Mouse (Mus musculus): ENCODE data around the gene Cdc25b. TPM values are rescaled to one million over a fixed set of nuclear protein-coding genes. Genes with fewer than 3 reads are reported as not detected.

Cdc25b gene
- total RNA-seq, 1 experiment = 9.7 TPM

DNA sequence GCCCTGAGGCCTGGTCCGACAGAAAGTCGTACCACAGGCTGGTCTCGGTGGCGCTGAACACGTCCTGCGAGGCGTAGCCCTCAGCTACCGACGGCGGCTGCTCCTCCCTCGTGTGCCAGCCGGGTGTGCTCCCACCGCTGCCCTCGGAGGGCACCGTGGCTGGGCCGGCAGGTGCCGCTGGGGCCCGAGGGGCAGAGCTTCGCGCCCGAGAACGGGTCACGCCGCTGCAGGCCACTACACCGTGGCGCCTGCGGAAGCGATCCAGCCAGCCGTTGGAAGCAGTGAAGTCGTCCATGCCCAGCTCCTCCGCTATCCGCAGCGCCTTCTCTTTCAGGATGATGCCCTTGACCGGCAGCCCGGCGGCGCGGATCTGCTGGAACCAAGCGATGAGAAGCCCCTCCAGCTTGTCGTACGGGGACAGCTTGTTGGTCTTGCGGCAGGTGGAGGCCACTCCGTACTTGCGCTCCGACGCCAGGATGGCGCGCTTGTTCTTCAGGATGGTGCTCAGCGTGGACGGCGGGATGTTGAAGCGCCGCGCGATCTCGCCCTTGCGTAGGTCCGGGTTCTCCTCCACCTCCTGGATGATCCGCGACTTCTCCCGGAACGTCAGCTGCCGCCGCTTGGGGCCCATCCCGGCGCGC is 7.4 kb upstream of the Cdc25b start:
- Histone ChIP-seq H3K9me3 (ENCODE audit: control insufficient read depth, insufficient read depth, low read depth, low read length) (no peaks in the 10 kb centered on the region), H3K4me3 (ENCODE audit: insufficient read depth in 1 of 2, low read depth in 1 of 2, low read length in 2 of 2, poor library complexity in 1 of 2, severe bottlenecking in 1 of 2) (peak overlapping the region; percentile 75 to 92), H3K27ac (ENCODE audit: insufficient read depth, low read depth, low read length, poor library complexity, severe bottlenecking) (no peak overlapping the region), H3K9ac (ENCODE audit: insufficient read depth, low read depth, low read length, poor library complexity, severe bottlenecking) (peak overlapping the region; percentile 85), H3K36me3 (ENCODE audit: control insufficient read depth, insufficient read depth, low read length, poor library complexity, severe bottlenecking) (no peaks in the 10 kb centered on the region; the same call in 1 of the 2 replicates), H3K4me1 (ENCODE audit: control insufficient read depth in 2 of 2, insufficient read depth in 2 of 2, low read length in 2 of 2, poor library complexity in 1 of 2) (peaks cover 4 to 23% of the 10 kb centered on the region in 2 experiments)
- in situ Hi-C loops (cut with MboI; ENCODE audit: low sequenced_read_pairs in 2 of 2, unreplicated experiment in 2 of 2) = no loop called here
- DNase-seq (ENCODE audit: low read depth, low spot score) = no peak
- no peak for TF ChIP-seq CHD2 (IDR thresholded peaks at IDR 0.05; ENCODE audit: low read depth, low read length)
- no peak for TF ChIP-seq MAFK (IDR thresholded peaks at IDR 0.05; ENCODE audit: insufficient read depth, low read depth, low read length)
- TF ChIP-seq ZNF384 (IDR thresholded peaks at IDR 0.05; ENCODE audit: low read depth, low read length) = no peak
- TF ChIP-seq ZC3H11A (IDR thresholded peaks at IDR 0.05; ENCODE audit: borderline replicate concordance, low read depth, low read length) = no peak
- no peak for TF ChIP-seq HCFC1 (IDR thresholded peaks at IDR 0.05; ENCODE audit: borderline replicate concordance, insufficient read depth, low read length)

DNA sequence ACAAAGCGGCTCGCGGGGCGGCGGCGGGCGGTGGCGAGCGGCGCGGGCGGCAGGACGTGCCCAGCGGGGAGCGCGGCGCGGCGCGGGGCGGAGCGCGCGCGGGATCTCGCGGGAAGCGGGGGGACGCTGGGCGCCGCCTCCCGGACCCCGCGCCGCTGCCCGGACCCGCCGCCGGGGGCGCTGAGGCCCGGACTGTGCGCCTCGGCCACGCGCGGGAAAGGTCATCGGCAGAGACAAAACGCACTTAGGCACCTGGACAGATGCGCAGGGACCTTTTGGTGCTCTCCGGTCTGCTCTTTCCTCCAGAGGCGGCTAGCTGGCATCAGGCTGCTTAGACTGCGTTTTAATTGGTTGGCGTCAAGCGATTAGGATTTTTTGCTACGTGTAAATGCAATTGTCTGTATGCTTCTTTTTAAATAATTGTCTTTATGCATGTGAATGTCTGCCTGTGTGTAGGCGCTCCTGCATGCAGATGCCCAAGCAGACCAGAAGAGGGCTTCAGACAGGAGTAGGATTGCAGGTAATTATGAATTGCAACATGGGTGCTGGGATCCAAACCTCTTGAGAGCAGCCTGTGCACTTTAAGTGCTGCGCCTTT is 6.7 kb upstream of the Cdc25b start, which contains the start of gene Cenpb:
TSS of gene Cenpb (minus strand) at position 78 of the 598 bp plus-strand sequence.
- peak; percentile 25; the same call in 1 of the 2 replicates for TF ChIP-seq HCFC1 (IDR thresholded peaks at IDR 0.05; ENCODE audit: borderline replicate concordance, insufficient read depth, low read length)
- TF ChIP-seq ZNF384 (IDR thresholded peaks at IDR 0.05; ENCODE audit: low read depth, low read length) = no peak
- Histone ChIP-seq H3K9me3 (ENCODE audit: control insufficient read depth, insufficient read depth, low read depth, low read length) (no peaks in the 10 kb centered on the region), H3K27ac (ENCODE audit: insufficient read depth, low read depth, low read length, poor library complexity, severe bottlenecking) (0 out of 2 replicates have a peak within 1 kb of the TSS, but pooled peaks have one; percentile 27), H3K4me3 (ENCODE audit: insufficient read depth in 1 of 2, low read depth in 1 of 2, low read length in 2 of 2, poor library complexity in 1 of 2, severe bottlenecking in 1 of 2) (peak within 1 kb of the TSS; percentile 75 to 96), H3K36me3 (ENCODE audit: control insufficient read depth, insufficient read depth, low read length, poor library complexity, severe bottlenecking) (no peaks in the 10 kb centered on the region; the same call in 1 of the 2 replicates), H3K4me1 (ENCODE audit: control insufficient read depth in 2 of 2, insufficient read depth in 2 of 2, low read length in 2 of 2, poor library complexity in 1 of 2) (peaks cover 4 to 21% of the 10 kb centered on the region in 2 experiments), H3K9ac (ENCODE audit: insufficient read depth, low read depth, low read length, poor library complexity, severe bottlenecking) (peak within 1 kb of the TSS; percentile 85)
- DNase-seq (ENCODE audit: low read depth, low spot score) = peak; percentile 68
- in situ Hi-C loops (cut with MboI; ENCODE audit: low sequenced_read_pairs in 2 of 2, unreplicated experiment in 2 of 2) = no loop called here

DNA sequence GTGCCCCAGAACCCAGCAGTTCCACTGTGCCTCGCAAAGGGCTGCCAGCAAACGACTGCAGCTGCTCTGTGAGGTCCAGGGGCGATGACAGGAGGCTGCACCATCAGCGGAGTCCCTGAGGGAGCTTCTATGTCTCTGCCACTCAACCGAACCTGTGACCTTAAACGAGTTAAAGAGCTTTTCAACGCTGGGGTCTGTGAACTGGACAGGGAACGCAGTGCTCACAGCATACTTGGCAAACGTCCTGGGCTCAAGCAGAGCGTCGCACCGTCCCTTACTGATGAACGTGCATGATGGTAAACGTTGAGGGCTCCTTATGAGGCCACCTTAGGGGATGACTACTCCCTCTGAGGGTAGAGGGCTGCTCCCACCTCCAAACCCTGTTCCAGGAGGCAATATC is 406 bp upstream of the Cdc25b start:
- Histone ChIP-seq H3K27ac (ENCODE audit: insufficient read depth, low read depth, low read length, poor library complexity, severe bottlenecking) (no peak overlapping the region), H3K9me3 (ENCODE audit: control insufficient read depth, insufficient read depth, low read depth, low read length) (no peaks in the 10 kb centered on the region), H3K36me3 (ENCODE audit: control insufficient read depth, insufficient read depth, low read length, poor library complexity, severe bottlenecking) (no peaks in the 10 kb centered on the region), H3K9ac (ENCODE audit: insufficient read depth, low read depth, low read length, poor library complexity, severe bottlenecking) (peak overlapping the region; percentile 48), H3K4me1 (ENCODE audit: control insufficient read depth in 2 of 2, insufficient read depth in 2 of 2, low read length in 2 of 2, poor library complexity in 1 of 2) (peaks cover 0 to 11% of the 10 kb centered on the region in 2 experiments; a peak in 3 of 4 replicates), H3K4me3 (ENCODE audit: insufficient read depth in 1 of 2, low read depth in 1 of 2, low read length in 2 of 2, poor library complexity in 1 of 2, severe bottlenecking in 1 of 2) (peak overlapping the region; percentile 75 to 90)
- no peak for TF ChIP-seq ZC3H11A (IDR thresholded peaks at IDR 0.05; ENCODE audit: borderline replicate concordance, low read depth, low read length)
- no peak for TF ChIP-seq ZNF384 (IDR thresholded peaks at IDR 0.05; ENCODE audit: low read depth, low read length)
- no peak for TF ChIP-seq HCFC1 (IDR thresholded peaks at IDR 0.05; ENCODE audit: borderline replicate concordance, insufficient read depth, low read length)
- no peak for TF ChIP-seq MAFK (IDR thresholded peaks at IDR 0.05; ENCODE audit: insufficient read depth, low read depth, low read length)
- TF ChIP-seq CHD2 (IDR thresholded peaks at IDR 0.05; ENCODE audit: low read depth, low read length) = no peak
- in situ Hi-C loops (cut with MboI; ENCODE audit: low sequenced_read_pairs in 2 of 2, unreplicated experiment in 2 of 2) = no loop called here
- no peak for DNase-seq (ENCODE audit: low read depth, low spot score)

DNA sequence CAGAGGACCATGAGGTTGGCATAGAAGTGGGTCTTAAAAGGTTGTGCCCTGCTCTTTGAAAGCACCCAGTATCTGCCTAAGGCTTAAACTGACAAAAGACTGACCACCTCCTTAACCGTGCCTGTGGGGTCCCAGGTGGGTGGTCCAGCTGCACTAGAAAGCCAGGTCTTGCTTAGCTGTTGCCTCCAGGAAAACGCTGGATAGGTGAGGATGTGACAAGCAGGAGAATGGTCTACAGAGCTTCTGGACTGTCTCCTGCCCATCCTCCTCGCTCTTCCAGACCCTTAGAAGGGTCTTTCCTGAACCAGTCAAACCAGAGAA is 813 bp downstream of the Cdc25b start:
- in situ Hi-C loops (cut with MboI; ENCODE audit: low sequenced_read_pairs in 2 of 2, unreplicated experiment in 2 of 2) = no loop called here
- Histone ChIP-seq H3K4me1 (ENCODE audit: control insufficient read depth in 2 of 2, insufficient read depth in 2 of 2, low read length in 2 of 2, poor library complexity in 1 of 2) (peaks cover 0 to 13% of the 10 kb centered on the region in 2 experiments; a peak in 3 of 4 replicates), H3K9ac (ENCODE audit: insufficient read depth, low read depth, low read length, poor library complexity, severe bottlenecking) (peak overlapping the region; percentile 82), H3K27ac (ENCODE audit: insufficient read depth, low read depth, low read length, poor library complexity, severe bottlenecking) (no peak overlapping the region), H3K9me3 (ENCODE audit: control insufficient read depth, insufficient read depth, low read depth, low read length) (no peaks in the 10 kb centered on the region), H3K36me3 (ENCODE audit: control insufficient read depth, insufficient read depth, low read length, poor library complexity, severe bottlenecking) (peaks cover 5% of the 10 kb centered on the region; the same call in 1 of the 2 replicates), H3K4me3 (ENCODE audit: insufficient read depth in 1 of 2, low read depth in 1 of 2, low read length in 2 of 2, poor library complexity in 1 of 2, severe bottlenecking in 1 of 2) (peak overlapping the region; percentile 75 to 90)
- DNase-seq (ENCODE audit: low read depth, low spot score) = no peak
- no peak for TF ChIP-seq ZC3H11A (IDR thresholded peaks at IDR 0.05; ENCODE audit: borderline replicate concordance, low read depth, low read length)
- no peak for TF ChIP-seq ZNF384 (IDR thresholded peaks at IDR 0.05; ENCODE audit: low read depth, low read length)
- no peak for TF ChIP-seq CHD2 (IDR thresholded peaks at IDR 0.05; ENCODE audit: low read depth, low read length)

Measured in ES-E14 (cell line).